Mouse (Mus musculus): ENCODE data around the gene Zic2.

DNA sequence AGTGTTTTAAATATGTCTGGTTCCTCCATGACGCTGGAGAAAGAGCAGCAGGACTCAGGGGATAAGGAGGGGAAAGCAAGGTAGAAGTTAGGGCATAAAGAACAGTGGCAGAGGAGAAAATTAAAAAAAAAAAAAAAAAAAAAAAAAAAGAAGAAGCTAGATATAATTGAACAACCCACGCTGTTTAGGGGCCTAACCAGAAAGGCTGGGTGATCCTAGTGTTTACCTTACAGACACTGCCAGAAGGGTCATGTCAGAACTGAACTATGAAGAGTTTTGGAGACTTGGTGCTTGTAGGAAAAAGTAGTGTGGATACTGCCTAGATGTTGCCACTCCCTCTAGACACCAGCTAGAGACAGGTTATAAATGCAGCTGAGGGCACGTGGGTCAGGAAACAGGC is 13.7 kb upstream of the Zic2 start:
- TF ChIP-seq CTCF (IDR thresholded peaks at IDR 0.05; ENCODE audit: insufficient read depth, low read length) (no peak), POLR2A (IDR thresholded peaks at IDR 0.05; ENCODE audit: borderline replicate concordance, extremely low read depth, low read depth, low read length) (no peak)
